Mouse (Mus musculus) heart, postnatal 0 days (tissue): ENCODE measurements at regions not wholly inside any gene's neighbourhood (a gene's known extent, or its start where the extent isn't known, plus 50 kb on each side); places are given as distances from the start of the nearest gene placed in this dataset.

Experiments
- CTCF ChIP-seq: IDR thresholded peaks from 2 replicates; pipeline ENCODE4 v1.5.1; 2016; ENCODE audit warnings: antibody characterized with exemption, control low read depth, low read depth
- EP300 ChIP-seq: IDR thresholded peaks from 2 replicates; pipeline ENCODE4 v1.6.1; 2016; ENCODE audit warnings: antibody characterized with exemption, low read depth

DNA sequence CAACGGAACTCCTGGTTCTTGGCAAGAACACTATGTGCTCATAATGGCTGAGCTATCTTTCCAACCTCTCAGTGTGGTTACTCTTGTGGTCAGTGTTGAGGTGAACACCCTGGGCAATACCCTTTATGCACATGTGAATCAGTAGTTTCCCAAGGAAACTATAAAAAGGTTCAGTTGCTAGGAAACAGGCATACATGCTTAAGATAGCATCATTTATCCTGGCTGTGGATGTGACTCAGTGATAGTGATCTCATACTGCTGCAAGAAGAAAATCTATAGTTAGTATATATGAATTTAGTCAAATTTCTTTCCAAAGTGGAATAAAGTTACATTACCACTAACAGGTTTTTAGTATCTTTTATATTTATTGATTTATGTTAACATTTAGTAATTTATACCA, 151.8 kb downstream of the Zic3 start:
- TF ChIP-seq CTCF (no peak), EP300 (no peak)
